Mouse (Mus musculus) neural tube, embryonic 13.5 days (tissue): ENCODE measurements around the gene Gm10570. TPM values are rescaled to one million over a fixed set of nuclear protein-coding genes. Genes with fewer than 3 reads are reported as not detected.

Experiments
- ATAC-seq: fragments of 200-750 bp; cut with Nextera tagmentation; 2 replicates; pipeline ENCODE4 v1.8.0; 2017; ENCODE audit warnings: low read depth, mild to moderate bottlenecking, moderate TSS enrichment, moderate library complexity
- H3K27ac ChIP-seq: fragments of 300-500 bp; sonication (generic); replicated peaks from 2 replicates; pipeline ENCODE4 v1.5.1; 2015; ENCODE audit warnings: moderate library complexity, mild to moderate bottlenecking, inconsistent platforms
- H3K27me3 ChIP-seq: fragments of 300-500 bp; sonication (generic); 2 replicates; pipeline ENCODE4 v1.6.1; 2015; ENCODE audit warnings: mild to moderate bottlenecking, inconsistent platforms
- H3K36me3 ChIP-seq: fragments of 300-500 bp; sonication (generic); 2 replicates; pipeline ENCODE4 v1.6.1; 2015; ENCODE audit warnings: mild to moderate bottlenecking, inconsistent platforms
- H3K4me1 ChIP-seq: fragments of 300-500 bp; sonication (generic); replicated peaks from 2 replicates; pipeline ENCODE4 v1.6.1; 2015; ENCODE audit warnings: inconsistent platforms
- H3K4me2 ChIP-seq: fragments of 300-500 bp; sonication (generic); 2 replicates; pipeline ENCODE4 v1.6.1; 2015; ENCODE audit warnings: inconsistent platforms, mild to moderate bottlenecking, moderate library complexity
- H3K4me3 ChIP-seq: fragments of 300-500 bp; sonication (generic); 2 replicates; pipeline ENCODE4 v1.5.1; 2015; ENCODE audit warnings: mild to moderate bottlenecking, inconsistent platforms
- H3K9ac ChIP-seq: fragments of 300-500 bp; sonication (generic); 2 replicates; pipeline ENCODE4 v1.6.1; 2015; ENCODE audit warnings: moderate library complexity, mild to moderate bottlenecking, inconsistent platforms
- H3K9me3 ChIP-seq: fragments of 300-500 bp; sonication (generic); 2 replicates; pipeline ENCODE4 v1.6.1; 2016; ENCODE audit warnings: inconsistent platforms
- WGBS: fragments of 180-500 bp; shearing (Covaris S2); methylation state at CpG from one replicate; pipeline ENCODE4 v1.1.7; 2015; 5-methylcytosine and 5-hydroxymethylcytosine counted together
- polyA plus RNA-seq: library from polyadenylated mRNA; unstranded; fragments of >200 nt; fragmentation: Nextera tagmentation; extraction: Ambion mirVana; gene quantifications from 2 replicates; pipeline ENCODE4 v1.2.1, GENCODE M21; 2015

The Gm10570 gene
- polyA plus RNA-seq = 0.71 TPM in 1 of 2 replicates, not detected in the other

DNA sequence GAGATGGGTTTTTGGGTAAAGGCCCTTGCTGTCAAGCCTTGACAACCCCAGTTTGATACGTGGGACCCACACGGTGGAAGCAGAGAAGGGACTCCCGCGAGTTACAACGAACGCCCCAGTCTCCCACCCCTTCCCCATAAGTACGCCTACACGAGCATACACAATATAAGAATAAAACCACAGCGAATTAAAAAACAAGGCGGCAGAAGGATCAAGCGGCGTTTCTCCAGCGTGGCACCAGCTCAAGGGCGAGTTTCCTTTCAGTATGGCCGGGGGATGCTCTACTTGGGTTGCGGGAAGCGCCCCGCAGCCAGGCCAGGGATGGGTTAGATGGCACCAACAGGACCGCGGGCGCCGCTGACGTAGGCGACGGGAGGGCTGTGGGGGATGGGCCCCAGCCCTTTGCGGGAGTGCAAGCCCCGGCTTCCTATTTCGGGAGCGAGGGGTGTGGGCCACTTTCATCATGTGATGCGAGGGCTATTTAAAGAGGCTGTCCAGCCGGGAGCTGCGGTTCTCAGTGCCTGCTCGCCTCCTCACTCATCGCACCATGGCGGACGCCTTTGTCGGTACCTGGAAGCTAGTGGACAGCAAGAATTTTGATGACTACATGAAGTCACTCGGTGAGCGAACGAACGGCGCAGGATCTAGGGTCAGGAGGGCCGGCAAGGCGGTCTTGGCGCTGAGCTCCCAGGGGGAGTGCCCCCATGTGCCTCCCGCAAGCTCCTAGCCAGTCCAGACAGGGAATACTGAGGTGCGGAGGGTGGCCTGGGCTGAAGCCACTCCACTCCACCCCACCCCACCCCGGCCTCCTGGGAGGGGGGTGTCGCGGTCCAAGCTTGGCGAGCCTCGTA is at the start of gene Gm10570, which contains the start of gene Fabp3:
Gene Gm10570, minus strand, starts transcription at position 444 of the 851 bp plus-strand sequence.
Gene Fabp3, plus strand, starts transcription at position 365 of the 851 bp plus-strand sequence.
- peaks cover 32% of the 10 kb centered on the region for H3K4me1 ChIP-seq
- peak within 1 kb of the TSS; percentile 51 for H3K4me3 ChIP-seq
- ATAC-seq = peak; percentile 67
- peak within 1 kb of the TSS; percentile 59 for H3K27ac ChIP-seq
- WGBS = under 1% methylated on average over 52 of the region's 52 CpGs
- H3K4me2 ChIP-seq = peak within 1 kb of the TSS; percentile 84
- H3K9me3 ChIP-seq = no peaks in the 10 kb centered on the region
- H3K27me3 ChIP-seq = peaks cover 54% of the 10 kb centered on the region
- H3K9ac ChIP-seq = peak within 1 kb of the TSS; percentile 78
- peaks cover 11% of the 10 kb centered on the region for H3K36me3 ChIP-seq

DNA sequence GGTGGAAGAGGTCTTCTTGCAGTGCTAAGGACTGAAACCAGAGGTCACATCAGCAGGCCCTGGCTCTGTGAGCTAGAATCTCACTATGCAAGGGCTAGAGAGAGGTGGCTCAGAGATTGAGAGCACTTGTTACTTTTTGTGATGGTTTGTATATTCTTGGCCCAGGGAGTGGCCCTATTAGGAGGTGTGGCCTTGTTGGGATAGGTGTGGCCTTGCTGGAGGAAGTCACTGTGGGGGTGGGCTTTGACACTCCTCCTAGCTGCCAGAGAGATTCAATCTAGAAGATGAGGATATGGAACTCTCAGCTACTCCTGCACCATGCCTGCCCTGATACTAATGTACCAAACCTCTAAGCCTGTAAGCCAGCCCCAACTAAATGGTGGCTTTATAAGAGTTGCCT is 49.5 kb upstream of the Gm10570 start:
- Histone ChIP-seq H3K27ac (no peak overlapping the region), H3K4me2 (no peak overlapping the region), H3K9me3 (no peaks in the 10 kb centered on the region), H3K4me3 (no peak overlapping the region), H3K27me3 (no peaks in the 10 kb centered on the region), H3K4me1 (peaks cover 29% of the 10 kb centered on the region), H3K9ac (no peak overlapping the region), H3K36me3 (peaks cover 26% of the 10 kb centered on the region)
- no peak for ATAC-seq

DNA sequence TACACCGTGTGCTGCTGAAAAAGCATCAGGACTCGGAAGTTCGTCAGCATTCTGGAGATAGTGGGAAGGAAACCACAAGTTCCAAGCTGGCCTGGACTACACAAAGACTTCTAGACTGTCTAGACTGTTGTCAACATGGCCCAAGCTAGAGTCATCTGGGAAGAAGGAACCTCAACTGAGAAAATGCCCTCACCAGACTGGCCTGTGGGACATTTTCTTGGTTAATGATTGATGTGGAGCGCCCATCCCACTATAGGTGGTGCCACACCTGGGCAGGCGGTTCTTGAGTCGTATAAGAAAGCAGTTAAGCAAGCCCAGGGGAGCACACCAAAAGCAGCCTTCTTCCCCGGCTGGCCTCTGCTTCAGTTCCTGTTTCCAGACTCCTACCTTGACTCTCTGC is 44.1 kb upstream of the Gm10570 start:
- no peak for ATAC-seq
- H3K4me2 ChIP-seq = no peak overlapping the region
- WGBS = 86% methylated on average over 7 of the region's 7 CpGs
- H3K4me1 ChIP-seq = no peaks in the 10 kb centered on the region
- H3K4me3 ChIP-seq = no peak overlapping the region
- no peaks in the 10 kb centered on the region for H3K27me3 ChIP-seq
- no peaks in the 10 kb centered on the region for H3K9me3 ChIP-seq
- no peak overlapping the region for H3K27ac ChIP-seq
- H3K36me3 ChIP-seq = peaks cover 73% of the 10 kb centered on the region
- no peak overlapping the region for H3K9ac ChIP-seq

DNA sequence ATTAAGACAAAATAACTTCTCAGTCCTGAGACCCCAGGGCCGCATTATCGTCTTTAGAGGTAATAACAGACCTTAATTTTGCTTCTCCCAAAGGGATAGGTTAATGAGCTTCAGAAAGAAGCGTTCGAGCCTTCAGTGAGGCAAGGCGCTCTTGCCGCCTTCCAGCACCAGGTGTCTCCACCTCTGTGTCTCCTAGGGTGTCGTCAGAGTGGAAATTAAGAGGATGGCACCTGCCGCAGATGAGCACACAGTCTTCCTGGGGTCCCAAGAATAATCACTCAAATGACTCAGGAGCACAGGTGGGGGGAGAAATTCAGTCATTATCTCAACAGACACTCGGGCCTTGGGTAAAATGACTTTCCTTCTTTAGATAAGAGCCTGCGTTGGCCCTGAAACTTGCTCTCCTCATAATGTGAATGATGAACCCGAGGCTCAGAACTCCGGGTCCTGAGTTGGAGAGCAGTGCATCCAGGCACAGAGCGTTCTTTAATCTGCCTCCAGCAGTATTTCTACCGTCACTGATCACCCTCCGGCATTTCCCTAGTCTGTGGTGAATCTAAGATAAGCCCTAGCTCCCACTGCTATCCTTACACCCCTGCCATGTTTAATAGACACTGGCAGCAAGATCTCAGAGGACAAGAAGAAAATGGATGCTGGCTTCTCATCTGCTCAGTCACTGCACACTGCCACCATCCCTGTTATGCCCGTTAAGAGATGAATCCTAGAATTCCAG is 42.4 kb upstream of the Gm10570 start:
- H3K36me3 ChIP-seq = peaks cover 74% of the 10 kb centered on the region
- H3K27ac ChIP-seq = no peak overlapping the region
- WGBS = 70% methylated on average over 16 of the region's 16 CpGs
- no peak for ATAC-seq
- H3K9me3 ChIP-seq = no peaks in the 10 kb centered on the region
- no peak overlapping the region for H3K4me3 ChIP-seq
- no peaks in the 10 kb centered on the region for H3K4me1 ChIP-seq
- no peaks in the 10 kb centered on the region for H3K27me3 ChIP-seq
- no peak overlapping the region for H3K9ac ChIP-seq
- no peak overlapping the region for H3K4me2 ChIP-seq

DNA sequence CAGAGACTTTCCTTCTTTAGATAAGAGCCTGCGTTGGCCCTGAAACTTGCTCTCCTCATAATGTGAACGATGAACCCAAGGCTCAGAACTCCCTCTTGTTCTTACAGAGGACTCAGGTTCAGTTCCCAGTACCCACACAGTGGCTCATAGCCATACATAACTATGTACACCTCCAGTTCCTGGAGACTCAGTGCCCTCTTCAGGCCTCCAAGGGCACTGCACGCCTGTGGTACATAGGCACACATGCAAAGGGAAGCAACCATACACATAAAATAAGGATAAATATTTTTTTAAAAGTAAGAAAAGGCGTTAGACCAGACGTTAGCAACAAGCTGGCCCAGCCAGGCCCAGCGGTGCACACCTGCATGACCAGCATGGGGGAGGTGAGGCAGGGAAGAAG is 41.2 kb upstream of the Gm10570 start:
- no peak overlapping the region for H3K9ac ChIP-seq
- 97% methylated on average over 6 of the region's 6 CpGs for WGBS

DNA sequence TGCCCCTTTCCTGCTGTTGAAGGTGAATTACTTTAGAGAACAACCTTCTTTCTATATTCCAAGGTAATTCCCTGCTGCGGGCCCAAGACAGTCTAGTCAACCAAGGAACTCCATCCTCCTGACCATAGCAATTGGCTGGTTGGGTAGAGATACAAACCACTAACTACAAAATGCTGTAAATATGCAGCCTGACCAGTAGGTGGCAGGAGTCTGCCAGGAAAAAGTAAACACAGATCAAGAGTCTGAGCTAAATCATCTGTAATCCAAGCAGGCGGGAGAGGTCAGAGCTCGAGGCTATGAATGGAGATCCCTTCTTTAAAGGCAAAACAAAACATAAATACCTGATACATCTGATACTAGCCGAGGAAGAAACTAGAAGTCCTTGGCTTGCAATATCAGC is 33.2 kb upstream of the Gm10570 start:
- H3K4me1 ChIP-seq = no peaks in the 10 kb centered on the region
- H3K4me2 ChIP-seq = no peak overlapping the region
- no peak for ATAC-seq
- H3K27me3 ChIP-seq = no peaks in the 10 kb centered on the region
- H3K9ac ChIP-seq = no peak overlapping the region
- peaks cover 52% of the 10 kb centered on the region for H3K36me3 ChIP-seq
- H3K9me3 ChIP-seq = no peaks in the 10 kb centered on the region
- no peak overlapping the region for H3K27ac ChIP-seq
- H3K4me3 ChIP-seq = no peak overlapping the region
- 32% methylated on average over 4 of the region's 4 CpGs for WGBS

More for the DNA sequence above, 41.2 kb upstream of the Gm10570 start:
- Histone ChIP-seq H3K4me1 (no peaks in the 10 kb centered on the region), H3K9me3 (no peaks in the 10 kb centered on the region), H3K36me3 (peaks cover 82% of the 10 kb centered on the region), H3K4me2 (no peak overlapping the region), H3K4me3 (no peak overlapping the region), H3K27ac (no peak overlapping the region), H3K27me3 (no peaks in the 10 kb centered on the region)
- ATAC-seq = no peak

DNA sequence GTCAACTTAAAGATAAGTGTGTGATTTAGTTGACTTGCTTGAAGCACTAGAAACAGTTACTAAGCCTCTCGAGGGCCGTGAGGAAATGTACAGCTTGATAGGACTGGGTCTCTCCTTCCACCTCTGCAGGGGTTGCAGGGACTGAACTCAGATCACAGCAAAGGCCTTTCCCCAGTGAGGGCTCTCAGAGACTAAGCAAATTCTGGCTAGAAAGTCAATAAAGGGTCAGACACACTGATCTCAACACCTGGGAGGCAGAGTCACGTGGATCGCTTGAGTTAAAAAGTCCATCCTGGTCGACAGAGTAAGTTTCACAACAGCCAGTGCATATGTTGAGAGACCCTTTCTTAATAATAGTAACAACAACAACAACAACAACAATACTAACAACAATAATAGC is 27.4 kb upstream of the Gm10570 start:
- peaks cover 75% of the 10 kb centered on the region for H3K36me3 ChIP-seq
- H3K9ac ChIP-seq = no peak overlapping the region
- H3K4me2 ChIP-seq = no peak overlapping the region
- WGBS = 96% methylated on average over 5 of the region's 5 CpGs
- ATAC-seq = no peak
- no peaks in the 10 kb centered on the region for H3K4me1 ChIP-seq
- H3K27ac ChIP-seq = no peak overlapping the region
- H3K4me3 ChIP-seq = no peak overlapping the region
- no peaks in the 10 kb centered on the region for H3K9me3 ChIP-seq
- H3K27me3 ChIP-seq = no peaks in the 10 kb centered on the region

DNA sequence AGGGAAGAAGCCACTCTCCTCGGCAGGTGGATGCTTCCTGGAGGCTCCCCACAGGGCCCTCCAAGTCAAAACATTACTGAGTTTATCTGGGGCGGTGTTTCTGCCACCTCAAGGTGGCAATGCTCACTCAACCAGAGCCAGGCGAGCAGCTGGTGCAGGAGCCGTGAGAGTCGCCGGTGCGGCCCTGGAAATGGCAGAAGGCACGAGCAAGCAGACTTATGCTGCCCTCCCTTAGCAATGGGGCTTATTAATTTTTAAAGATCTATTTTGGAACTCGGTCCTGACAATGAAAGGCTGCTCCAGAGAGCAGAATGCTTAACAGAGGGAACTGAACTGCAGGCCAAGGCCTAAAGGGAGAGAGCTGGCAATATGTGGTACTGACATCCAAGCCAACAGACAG is 18.9 kb upstream of the Gm10570 start:
- no peak for ATAC-seq
- WGBS = 76% methylated on average over 9 of the region's 9 CpGs
- no peaks in the 10 kb centered on the region for H3K27me3 ChIP-seq
- peaks cover 82% of the 10 kb centered on the region for H3K36me3 ChIP-seq
- H3K4me1 ChIP-seq = no peaks in the 10 kb centered on the region
- no peak overlapping the region for H3K27ac ChIP-seq
- no peak overlapping the region for H3K4me2 ChIP-seq
- H3K9me3 ChIP-seq = no peaks in the 10 kb centered on the region
- no peak overlapping the region for H3K9ac ChIP-seq
- no peak overlapping the region for H3K4me3 ChIP-seq

DNA sequence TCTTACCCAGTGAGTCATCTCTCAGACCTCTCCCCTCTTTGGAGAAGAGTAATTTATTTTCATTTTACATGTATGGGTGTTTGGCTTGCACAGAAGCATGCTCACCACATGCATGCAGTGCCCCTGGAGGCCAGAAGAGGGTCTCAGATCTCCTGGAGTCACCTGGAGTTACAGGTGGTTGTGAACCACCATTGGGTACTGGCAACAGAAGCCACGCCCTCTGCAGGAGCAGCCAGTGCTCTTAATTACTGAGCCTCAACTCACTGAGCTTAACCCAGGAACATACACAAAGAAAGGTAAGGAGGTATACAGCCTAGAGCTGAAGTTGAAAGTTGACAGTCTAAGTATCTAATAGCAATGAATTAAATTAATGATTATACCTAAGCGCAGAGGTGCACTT is 17.0 kb upstream of the Gm10570 start:
- Histone ChIP-seq H3K4me3 (no peak overlapping the region), H3K4me1 (no peaks in the 10 kb centered on the region), H3K9ac (no peak overlapping the region), H3K27ac (no peak overlapping the region), H3K27me3 (no peaks in the 10 kb centered on the region), H3K4me2 (no peak overlapping the region), H3K36me3 (peaks cover 82% of the 10 kb centered on the region), H3K9me3 (no peaks in the 10 kb centered on the region)
- ATAC-seq = no peak
- 95% methylated on average over 2 of the region's 2 CpGs for WGBS

DNA sequence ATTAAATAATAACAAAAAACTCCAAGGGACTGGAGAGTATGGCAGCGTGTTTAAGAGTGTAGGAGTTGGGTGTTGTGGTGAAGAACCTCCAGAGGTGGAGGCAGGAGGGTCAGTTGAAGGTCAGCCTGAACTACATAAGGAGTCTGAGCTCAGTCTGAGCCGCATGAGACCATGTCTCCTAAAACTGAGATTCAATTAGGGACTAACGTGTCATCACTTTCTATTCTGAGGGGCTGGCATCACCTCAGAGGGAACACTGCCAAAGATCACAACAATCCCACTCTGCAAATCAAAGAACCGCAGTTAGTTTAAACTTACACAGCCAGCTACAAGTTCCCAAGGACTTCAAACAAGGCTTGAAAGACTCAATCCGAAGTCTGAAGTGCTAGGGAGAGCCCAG is 15.1 kb upstream of the Gm10570 start:
- Histone ChIP-seq H3K27me3 (no peaks in the 10 kb centered on the region), H3K9me3 (no peaks in the 10 kb centered on the region), H3K36me3 (peaks cover 86% of the 10 kb centered on the region), H3K4me1 (no peaks in the 10 kb centered on the region), H3K4me2 (no peak overlapping the region), H3K9ac (no peak overlapping the region), H3K27ac (no peak overlapping the region), H3K4me3 (no peak overlapping the region)
- 82% methylated on average over 5 of the region's 5 CpGs for WGBS
- ATAC-seq = no peak

DNA sequence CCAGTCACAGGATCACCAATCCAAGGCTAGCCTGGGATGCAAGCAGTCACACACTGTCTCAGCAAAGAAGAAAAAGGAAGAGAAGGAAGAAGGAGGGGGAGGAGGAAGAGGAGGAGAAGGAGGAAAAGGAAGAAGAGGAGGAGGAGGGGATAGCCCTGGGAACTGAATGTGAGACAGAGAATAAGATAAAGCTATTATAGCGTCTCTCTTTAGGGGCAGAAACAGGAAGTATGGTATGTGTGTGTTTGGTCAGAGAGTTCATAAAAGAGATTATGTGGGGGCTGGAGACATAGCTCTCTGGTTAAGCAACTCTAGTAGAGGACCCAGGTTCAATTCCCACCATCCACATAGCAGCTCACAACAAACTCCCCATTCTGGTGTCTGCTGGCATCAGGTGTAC is 14.7 kb upstream of the Gm10570 start:
- peaks cover 86% of the 10 kb centered on the region for H3K36me3 ChIP-seq
- H3K27me3 ChIP-seq = no peaks in the 10 kb centered on the region
- no peaks in the 10 kb centered on the region for H3K9me3 ChIP-seq
- no peak overlapping the region for H3K4me3 ChIP-seq
- ATAC-seq = no peak
- H3K27ac ChIP-seq = no peak overlapping the region
- H3K4me1 ChIP-seq = no peaks in the 10 kb centered on the region
- no peak overlapping the region for H3K9ac ChIP-seq
- no peak overlapping the region for H3K4me2 ChIP-seq
- WGBS = 88% methylated on average over 1 of the region's 1 CpGs

DNA sequence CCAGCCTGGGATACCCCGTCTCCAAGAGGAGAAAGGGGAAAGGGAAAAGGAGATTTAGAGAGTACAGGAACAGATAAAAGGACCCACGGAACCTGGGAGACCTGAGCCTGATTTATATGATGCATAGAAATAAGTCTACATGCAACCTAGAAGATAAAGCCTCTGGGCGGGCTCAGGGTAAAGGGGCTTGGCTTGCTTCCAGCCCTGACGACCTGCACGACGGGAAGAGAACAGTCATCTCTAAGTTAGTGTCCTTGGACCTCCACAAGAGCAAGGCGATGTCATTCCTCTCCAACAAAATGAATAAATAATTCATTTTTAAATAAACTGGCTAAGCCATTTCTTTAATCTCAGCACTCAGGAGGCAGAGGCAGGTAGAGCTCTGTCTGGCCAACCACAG is 14.1 kb upstream of the Gm10570 start:
- Histone ChIP-seq H3K9me3 (no peaks in the 10 kb centered on the region), H3K27ac (no peak overlapping the region), H3K4me2 (no peak overlapping the region), H3K4me1 (no peaks in the 10 kb centered on the region), H3K9ac (no peak overlapping the region), H3K4me3 (no peak overlapping the region), H3K36me3 (peaks cover 87% of the 10 kb centered on the region), H3K27me3 (no peaks in the 10 kb centered on the region)
- ATAC-seq = no peak
- WGBS = 82% methylated on average over 7 of the region's 7 CpGs
